Mouse (Mus musculus) liver, embryonic 14.5 days (tissue): ENCODE data around the gene Trir.

ENCODE experiments used
- CTCF ChIP-seq: IDR thresholded peaks from 2 replicates; pipeline ENCODE4 v1.5.1; 2016; ENCODE audit warnings: antibody characterized with exemption, low read depth, control low read depth
- EP300 ChIP-seq: IDR thresholded peaks from 2 replicates; pipeline ENCODE4 v1.6.1; 2016; ENCODE audit warnings: antibody characterized with exemption, low read depth

- TF ChIP-seq CTCF, result no peak
- no peak for TF ChIP-seq EP300
Measured at GRCm38 (mm10) chr8:85074617-85075016, 48.0 kb downstream of the Trir start.
